Mouse (Mus musculus): Measurements from ENCODE around the gene Mia.
A peak's percentile ranks its signal among the peaks of the same experiment; 100 is the strongest.

The Mia gene

DNA sequence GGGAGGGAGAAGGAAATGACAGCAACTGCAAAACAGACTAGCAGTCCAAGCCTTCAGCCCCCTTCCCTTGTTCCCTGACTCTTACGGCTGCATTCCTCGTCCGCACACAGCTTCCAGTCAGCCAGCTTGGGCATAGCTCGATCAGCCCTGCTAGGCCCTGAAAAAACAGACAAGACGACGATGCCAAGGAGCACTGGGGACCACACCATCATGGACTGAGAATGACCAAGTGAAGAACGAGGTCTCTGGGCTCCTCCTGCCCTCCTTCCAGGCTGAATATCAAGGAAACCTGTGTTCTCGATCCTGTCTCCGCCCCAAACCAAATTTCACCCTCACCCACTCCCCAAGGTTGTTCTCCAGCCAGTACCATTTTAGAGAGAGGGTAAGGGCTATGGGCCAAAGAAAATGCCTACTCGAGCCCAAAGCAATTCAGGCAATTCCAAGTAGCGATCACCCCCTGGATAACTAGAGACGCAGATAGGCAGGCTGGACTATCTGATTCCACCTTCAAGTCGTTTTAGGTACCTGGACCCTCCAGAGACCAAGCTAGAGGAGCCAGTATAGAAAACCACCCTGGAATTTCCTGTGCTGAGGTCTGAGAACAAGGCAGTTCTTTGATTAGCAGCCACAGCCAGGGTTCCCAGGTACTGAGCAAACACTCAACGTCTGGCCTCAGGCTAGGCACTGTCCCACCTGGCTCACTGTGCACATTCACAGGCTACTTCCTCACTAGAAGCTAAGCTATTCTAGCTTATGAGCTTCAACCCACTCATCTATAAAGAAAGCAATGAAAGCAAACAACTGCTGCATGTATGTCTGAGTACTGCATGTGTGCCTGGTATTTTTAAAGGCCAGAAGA lies at the start of gene Mia, which contains the start of gene Gm21983:
Gene Mia, minus strand, starts transcription at position 321 of the 859 bp plus-strand sequence.
Gene Gm21983, minus strand, starts transcription at position 250 of the 859 bp plus-strand sequence.
- DNase-seq (ENCODE audit: low spot score) = no peak

DNA sequence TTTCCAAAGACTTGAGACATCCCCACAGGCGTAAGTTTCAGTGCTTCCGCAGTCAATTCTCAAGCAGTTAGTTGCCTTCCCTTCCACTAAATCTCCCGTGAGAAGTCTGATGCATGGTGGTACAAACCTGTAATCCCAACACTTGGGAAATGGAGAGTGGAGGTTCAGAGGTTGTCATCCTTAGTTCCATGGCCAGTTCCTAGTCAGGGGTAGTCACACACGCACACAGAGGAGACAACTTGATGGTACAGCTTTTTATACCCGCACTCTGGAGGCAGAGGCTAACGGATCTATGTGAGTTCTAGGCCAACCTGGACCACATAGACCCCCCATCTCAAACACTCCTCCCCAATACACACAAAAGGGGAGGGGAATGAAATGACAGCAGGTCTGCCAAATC lies 47.9 kb upstream of the Mia start:
- no peak for DNase-seq (ENCODE audit: low spot score)

DNA sequence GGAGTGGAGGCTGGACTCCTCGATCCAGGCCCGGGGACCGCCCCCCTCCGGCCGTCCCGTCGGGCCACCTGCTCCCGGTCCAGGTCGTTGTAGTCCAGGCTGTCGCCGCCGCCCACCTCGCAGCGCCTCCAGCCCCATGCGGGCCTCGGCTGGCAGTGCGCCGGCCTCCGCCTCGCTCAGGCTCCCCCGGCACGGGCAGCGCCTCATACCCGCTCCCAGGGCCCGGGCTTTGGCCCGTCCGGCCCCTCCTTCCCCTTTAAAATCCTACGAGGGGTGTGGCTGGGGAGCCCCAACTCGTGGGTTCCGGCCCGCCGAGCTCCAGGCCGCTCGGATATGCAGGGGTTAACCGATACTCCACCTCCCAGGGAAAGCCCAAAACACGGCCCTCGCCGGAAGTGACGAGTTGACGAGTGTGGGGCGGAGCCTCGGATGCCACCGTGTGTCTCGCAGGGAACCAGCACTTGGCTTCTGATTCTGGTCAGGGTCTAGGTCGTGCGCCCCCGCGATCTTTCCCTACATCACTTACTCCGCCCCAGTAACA lies 47.4 kb upstream of the Mia start, which contains the start of gene Itpkc:
Gene Itpkc, minus strand, starts transcription at position 381 of the 541 bp plus-strand sequence.
- DNase-seq (ENCODE audit: low spot score) = peak; percentile 94

DNA sequence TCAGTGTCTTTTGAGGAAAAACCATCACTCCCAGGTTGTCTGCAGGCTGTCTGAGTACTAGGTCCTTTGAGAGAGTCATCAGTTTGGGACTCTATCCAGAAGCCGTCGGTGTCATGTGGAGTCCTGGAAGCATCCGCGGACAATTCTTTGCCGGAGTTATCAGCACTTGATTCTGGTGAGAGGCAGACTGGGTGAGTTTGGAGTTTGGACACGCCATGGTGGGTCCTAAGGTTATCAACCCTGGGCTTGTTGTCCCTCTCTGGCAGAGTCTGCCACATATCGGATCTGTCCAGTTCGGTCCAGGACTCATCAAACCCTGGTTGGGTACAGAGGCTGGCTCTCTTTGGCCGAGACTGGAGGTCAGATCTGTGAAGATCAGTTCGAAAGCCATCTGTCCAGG lies 46.7 kb upstream of the Mia start:
- DNase-seq (ENCODE audit: low spot score) = peak; percentile 37

DNA sequence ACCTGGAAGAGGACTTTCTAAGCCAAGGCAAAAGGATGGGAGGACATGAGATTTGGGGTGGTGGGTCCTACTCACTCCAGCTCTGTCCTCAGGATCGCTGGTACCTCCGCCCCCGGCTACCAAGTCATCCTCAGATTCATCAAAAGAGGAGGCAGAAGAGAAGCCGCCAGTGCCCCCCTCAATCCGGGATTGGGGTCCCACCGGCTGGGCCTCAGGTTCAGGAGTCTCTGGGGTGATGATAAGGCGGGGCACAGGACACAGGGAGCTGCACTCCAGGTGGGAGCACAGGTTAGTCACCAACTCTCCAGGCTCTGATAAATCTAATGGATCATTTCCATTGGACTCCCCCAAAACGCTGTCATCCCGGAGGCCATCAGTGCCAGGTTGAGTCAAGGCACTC lies 46.3 kb upstream of the Mia start:
- DNase-seq (ENCODE audit: low spot score) = no peak

DNA sequence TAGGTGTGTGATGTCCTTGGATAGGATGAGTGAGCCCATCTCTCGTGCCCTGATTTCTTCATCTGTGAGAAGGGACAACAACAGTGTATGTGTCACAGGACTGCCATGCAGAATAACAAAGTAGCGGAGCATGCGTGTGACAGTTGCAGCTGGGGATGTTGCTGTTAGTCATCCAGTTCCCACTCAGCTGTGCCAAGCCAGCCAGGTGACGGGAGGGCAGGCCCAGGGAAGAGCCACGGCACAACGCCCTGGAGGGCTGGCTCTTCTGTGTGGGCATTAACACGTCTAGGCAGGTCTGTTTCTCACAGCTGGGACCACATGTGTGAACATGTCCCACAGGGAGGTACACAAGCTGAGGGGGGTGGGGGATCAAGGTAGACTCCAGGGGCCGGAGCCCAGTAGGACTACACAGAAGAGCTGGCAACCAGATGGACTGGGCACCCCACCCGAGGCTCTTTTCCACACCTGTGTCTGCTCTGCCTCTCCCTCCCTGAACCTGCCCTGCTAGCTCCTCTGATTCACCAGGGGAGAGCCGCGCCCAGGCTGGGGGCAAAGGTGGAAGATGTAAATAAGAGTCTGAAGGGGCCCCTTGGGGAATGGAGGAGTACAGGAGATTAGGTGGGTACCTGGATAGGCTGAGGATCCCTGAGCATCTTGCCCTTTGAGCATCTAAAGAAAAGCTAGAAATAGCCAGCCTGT lies 44.1 kb upstream of the Mia start:
- DNase-seq (ENCODE audit: low spot score) = no peak

DNA sequence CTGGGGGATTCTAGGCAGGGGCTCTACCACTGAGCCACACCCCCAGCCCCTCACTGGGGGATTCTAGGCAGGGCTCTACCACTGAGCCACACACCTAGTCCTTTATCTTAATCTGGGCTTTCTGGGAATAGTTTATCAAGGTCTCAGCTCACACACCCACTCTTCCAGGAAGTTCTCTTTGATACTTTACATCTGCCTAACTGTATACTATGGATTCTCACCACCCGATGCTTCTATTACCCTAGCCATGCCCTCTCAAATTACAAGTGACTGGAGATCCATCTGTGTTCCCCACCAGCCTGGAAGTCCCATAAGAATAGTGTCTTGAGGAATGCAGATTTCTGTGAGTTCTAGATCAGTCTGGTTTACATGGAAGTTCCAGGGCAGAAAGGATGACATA lies 41.6 kb upstream of the Mia start:
- no peak for DNase-seq (ENCODE audit: low spot score)

DNA sequence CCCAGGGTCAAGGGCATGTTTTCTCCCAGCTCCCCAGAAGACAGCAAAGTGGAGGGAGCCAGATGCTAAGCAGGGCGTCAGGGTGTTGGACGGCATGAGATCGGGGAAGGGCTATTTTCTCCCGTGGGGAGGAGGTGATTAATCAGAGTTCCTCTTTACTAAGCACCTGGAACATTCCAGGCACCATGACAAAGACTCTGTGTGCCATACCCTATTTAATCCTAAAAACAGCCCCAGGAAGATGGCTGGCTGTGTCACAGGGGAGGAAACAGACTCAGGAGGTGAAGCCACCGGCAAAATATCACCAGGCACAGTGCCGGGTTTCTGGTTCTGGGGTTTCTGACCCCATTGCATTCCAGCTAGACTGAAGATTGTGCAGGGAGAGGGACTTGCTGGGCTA lies 41.0 kb upstream of the Mia start:
- no peak for DNase-seq (ENCODE audit: low spot score)

DNA sequence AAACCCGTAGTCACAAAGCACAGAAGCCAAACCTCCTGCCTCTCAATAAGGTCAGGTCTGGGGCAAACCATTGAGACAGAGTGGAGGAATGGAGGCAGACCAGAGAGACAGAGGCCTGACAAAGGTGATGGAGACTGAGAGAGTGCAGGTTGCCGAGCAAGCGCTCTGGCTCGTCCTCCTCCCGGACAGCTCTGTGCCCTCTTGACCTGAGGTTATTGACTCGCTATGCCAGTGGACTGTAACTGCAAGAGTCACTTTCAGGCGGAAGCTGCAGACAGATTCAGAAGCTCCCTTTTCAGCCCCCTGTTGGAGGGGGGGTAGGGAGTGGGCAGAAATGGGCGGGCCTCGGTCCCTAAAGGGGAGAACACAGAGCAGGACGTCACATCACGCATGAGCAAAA lies 39.0 kb upstream of the Mia start:
- DNase-seq (ENCODE audit: low spot score) = no peak

DNA sequence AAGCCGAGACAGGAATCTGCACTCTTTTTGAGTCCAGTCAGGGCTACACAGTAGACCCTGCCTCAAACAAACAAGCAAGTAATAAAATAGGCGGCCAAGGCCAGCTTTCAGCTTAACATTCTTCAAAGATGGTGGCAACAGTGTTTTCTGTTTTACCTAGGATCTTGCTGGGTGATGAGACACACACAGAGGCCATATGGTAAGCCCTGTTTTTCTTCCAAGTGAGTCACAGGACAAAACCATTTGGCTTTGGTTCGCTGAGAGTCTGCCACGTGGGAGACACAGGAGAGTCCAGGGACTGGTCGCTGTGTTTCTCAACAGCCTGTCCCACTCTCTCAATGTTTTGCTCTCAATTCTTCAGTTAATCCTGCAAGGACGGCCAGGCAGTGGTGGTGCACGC lies 37.6 kb upstream of the Mia start:
- peak; percentile 56 for DNase-seq (ENCODE audit: low spot score)

DNA sequence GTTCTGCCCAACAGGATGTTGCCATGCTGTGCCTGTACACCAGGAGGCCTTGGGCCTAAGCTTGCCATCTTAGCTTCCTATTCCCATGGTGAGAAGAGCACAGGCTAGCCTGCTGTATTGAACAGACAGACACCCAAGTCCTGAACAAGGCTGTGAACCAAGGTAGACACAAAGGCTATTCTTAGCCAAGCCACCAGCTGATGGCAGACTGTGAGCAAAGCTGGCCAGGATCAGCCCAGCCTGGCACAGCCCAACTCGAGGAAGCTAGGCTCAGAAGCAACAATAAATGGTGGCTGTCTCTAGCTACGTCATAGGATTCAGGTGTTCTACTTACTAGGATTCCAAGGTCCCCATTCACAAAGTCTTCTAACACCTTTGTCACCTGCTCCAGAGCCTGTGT lies 31.7 kb upstream of the Mia start:
- no peak for DNase-seq (ENCODE audit: low spot score)

DNA sequence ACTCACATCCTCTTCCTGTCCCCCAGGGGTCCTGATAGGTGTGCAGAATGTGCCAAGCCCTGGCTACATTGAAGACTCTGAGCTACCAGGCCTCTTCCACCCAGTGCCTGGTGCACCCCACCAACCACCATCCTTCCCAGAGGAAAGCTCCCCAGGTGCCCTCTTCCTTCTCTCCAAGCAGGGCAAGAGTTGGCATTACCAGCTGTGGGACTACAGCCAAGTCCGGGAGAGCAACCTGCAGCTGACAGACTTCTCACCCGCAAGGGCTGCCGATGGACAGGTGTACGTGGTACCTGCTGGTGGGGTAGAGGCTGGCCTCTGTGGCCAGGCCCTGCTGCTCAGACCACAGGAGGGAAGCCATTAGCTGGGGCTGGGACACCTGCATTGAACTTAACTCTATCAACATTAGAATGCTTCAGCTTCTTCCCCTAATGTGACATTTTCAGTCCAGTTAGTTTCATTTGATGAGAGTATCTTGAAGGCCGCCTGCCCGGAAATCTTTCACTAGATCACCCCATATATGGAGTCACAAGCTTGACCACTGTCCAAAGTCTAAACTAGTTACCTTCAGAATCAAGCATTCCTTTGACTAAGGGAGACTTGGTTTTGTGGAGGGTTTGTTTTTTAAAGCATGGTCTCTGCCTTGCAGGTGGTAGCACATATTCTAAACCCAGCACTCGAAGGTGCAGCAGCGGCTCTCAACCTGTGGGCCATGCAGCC lies 22.9 kb upstream of the Mia start:
- DNase-seq (ENCODE audit: low spot score) = no peak

DNA sequence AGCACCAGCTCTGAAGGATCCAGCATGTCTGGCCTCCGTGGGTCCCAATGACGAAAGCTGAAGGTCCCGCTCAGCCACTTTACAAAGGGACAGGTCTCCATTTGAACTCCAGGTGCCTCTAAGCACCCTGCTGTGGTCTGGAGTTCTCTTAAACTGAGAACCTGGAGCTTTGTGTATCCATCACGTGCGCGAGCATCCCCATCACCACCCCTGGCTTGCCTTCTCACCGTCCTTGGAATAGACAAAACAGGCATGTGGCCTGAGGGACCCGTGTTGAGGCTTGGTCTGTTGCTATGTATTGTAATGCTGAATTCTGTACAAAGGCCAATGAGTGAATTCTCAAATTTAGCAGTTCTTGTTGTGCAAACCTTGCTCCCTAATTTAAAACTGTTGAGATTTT lies 17.8 kb upstream of the Mia start:
- no peak for DNase-seq (ENCODE audit: low spot score)

DNA sequence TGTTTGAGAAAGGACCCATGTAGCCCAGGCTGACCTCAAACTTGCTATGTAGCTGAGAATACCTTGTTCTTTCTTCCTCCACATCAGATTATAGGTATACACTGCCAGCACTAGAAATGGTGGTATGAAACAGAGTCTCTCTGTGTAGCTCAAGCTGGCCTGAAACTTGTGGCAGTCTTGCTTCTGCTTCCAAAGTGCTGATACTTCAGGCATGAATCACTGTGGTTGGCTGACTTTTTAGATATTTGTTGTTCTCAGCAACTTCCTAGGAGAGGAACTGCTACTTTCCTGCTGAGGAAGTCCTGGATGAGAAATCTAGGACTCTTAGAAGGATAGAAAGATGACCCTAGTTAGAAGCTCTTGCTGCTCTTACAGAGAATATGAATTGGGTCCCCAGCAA lies 17.4 kb upstream of the Mia start:
- no peak for DNase-seq (ENCODE audit: low spot score)

DNA sequence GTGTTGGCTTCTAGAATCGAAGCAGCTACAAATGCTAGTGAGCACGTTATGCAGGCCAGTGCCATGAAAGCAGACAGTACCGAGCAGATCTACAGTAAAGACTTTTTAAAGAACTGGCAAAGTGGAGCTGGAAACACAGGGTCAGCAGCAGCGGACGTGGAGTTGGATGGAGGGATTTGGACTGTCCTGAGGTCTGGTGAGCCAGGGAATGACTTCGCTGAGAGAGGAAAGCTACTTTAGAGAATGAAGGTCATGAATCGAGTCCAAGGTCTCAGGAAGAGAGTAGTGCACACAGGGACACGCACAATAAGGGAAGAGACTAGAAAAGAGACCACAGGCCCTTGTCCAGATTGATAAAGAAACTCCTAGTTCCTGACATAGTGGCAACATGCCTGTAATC lies 16.7 kb upstream of the Mia start:
- DNase-seq (ENCODE audit: low spot score) = no peak

DNA sequence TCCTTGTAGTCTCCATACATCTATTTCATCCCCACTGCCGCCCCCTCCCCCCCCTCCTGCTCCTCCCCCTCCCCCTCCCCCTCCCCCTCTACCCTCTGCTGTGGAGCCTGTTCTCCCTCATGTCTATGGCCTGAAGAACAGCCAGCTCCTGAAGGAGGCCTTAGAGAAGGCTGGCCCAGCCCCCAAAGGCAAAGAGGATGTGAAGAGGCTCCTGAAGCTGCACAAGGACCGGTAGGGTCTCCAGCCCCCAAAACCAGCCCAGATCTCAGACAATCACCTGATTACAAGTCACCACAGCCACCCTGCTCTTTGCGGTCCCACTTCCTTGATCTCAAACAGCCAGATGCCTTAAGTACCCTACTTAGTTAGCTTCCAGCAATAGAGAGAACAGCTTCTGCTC lies 16.2 kb upstream of the Mia start:
- DNase-seq (ENCODE audit: low spot score) = no peak

DNA sequence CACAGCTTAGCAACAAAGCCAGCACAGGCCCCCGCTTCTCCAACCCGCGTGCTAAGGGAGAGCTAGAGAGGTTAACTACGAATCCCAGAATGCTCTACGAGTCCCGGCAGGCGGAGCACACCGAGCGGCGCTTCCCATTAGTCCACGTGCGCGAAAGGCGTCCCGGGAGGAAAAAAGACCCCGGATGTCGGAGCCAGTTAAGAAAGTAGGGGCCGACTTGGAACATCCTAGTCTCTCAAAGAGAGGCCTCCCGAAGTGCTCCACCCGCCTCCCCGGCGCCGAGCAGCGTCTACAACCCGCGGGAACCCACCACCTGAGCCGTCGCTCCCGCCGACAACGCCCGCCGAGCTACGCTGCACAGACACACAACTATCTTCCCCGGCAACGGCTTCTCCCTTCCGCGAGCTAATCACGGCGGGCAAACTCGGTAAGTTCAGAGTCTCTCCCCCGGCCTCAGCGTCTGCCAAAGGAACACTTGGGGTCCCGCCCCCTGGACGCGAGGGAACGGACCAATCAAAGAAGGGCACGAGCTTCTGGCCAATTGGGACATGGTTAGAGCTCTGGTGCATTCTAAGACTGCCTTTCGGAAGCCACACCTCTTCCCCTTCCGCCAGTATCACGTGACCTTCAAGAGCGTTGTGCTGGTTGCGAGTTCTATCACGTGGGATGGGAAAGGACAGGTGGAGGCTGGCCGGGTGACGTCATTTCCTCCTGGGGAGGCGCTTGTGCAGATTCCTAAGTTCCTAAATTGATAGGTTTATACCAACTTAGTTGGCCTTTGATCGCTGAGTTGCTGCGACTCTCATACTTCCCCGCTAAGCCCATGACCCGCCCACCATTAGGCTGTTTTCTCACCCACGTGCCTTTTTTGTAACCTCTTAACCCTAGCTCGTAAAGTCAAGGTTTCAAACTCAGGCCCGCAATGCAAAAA lies 15.0 kb upstream of the Mia start, which contains the start of the genes BC024978 and Snrpa:
Gene BC024978, plus strand, starts transcription at position 101 of the 931 bp plus-strand sequence.
Gene Snrpa, minus strand, starts transcription at position 591 of the 931 bp plus-strand sequence.
- peak; percentile 97 for DNase-seq (ENCODE audit: low spot score)

DNA sequence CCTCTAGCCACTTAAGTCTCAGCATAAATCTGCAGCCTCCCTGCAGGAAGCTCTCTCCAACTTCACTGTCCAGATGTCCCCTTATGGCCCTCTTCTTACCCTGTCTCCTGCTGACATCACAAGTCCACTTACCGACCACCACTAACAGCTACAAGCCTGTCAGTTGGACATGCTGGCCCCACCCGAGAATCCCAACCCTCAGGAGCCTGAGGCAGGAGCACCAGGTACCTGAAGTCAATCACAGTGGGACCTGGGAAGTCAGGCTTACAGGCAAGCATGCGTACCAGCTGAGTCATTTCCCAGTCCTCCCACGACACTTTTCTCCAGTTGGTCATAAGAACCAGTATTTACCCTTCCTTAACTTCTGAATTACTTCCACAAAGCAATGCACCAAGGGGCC lies 12.8 kb upstream of the Mia start:
- no peak for DNase-seq (ENCODE audit: low spot score)

DNA sequence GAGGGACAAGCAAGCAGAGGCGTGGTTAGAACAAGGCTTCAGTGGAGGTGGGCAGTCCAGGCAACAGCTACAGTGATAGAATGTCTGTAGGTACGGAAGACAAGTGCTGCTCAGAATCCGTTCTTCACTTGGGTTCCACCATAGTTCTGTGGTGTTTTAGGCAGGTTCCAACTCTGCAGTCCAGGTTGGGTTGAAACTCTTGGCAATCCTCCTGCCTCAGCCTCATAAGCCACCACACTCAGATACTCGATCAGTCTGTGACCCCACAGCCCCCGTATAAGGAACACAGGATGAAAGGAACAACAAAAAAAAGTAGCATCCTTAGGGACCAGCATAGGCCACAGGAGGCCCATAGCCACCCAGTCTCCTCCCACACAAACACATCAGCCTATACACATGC lies 11.5 kb upstream of the Mia start:
- DNase-seq (ENCODE audit: low spot score) = no peak

DNA sequence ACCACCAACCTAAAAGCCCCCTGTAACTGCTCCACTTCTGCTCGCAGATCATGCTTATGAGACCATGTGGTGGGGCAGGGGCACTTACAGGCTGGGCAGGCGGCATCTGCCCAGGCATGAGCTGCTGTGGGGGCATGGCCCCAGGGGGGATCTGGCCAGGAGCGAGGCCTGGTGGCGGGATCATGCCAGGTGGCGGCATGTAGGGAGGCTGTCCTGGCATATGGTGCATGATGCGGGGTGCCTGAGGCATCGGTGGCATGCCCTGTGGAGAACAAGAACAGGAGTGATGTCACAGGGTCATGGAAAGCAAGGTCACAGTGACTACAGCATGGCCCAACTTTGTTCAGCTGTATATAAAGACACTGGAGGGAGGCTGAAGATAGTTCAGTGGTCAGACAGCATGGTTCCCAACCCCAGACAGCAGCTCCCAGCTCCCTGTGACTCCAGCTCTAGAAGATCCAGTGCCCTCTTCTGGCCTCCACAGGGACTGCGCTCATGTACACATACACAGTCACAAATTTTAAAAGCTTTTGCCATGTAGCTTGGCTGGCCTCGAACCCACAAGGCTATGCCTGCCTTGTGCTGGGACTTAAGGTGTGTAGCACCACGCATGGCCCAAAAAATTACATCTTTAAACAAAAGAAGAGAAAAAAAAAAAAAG lies 8.4 kb upstream of the Mia start:
- no peak for DNase-seq (ENCODE audit: low spot score)

DNA sequence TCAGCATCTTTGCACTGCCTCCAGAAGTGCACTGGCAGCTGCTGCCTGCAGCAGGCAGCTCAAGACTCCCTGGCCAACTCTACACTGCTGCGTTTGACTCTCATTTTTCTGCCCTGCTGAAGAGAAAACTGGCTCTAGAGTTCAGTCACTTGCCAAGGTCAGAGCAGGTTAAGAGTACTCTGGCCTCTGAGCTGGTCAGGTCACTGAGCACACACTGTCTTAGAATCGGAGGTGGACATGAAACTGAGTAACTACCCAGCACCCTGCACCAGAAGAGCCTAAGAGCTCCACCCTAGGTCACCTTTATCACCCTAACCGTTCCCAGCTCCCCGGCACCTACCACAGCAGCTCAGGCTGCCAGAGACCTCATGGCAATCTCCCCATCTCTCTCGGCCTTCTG lies 5.0 kb upstream of the Mia start:
- DNase-seq (ENCODE audit: low spot score) = no peak
